Mouse (Mus musculus): ENCODE measurements around the gene Trim33. TPM values are rescaled to one million over a fixed set of nuclear protein-coding genes. Genes with fewer than 3 reads are reported as not detected.

Trim33 gene
- polyA plus RNA-seq (2014; fragmentation: Illumina TruSeq; extraction: RNeasy Lipid Tissue Mini Kit (QIAGEN cat#74804)), result 148 TPM

GRCm38 (mm10) chr3:103279182-103280149, at the start of gene Trim33:
Gene Trim33 (plus strand): TSS chr3:103279293.

Other genes with a start within 250 kb of the Trim33 start
- gene Nras, start 221.0 kb upstream of the Trim33 start, polyA plus RNA-seq (2014; fragmentation: Illumina TruSeq; extraction: RNeasy Lipid Tissue Mini Kit (QIAGEN cat#74804)), result 78.1 TPM
- not detected for gene Ampd1, start 205.3 kb upstream of the Trim33 start, polyA plus RNA-seq (2014; fragmentation: Illumina TruSeq; extraction: RNeasy Lipid Tissue Mini Kit (QIAGEN cat#74804))
- gene Dennd2c, start 176.7 kb upstream of the Trim33 start, polyA plus RNA-seq (2014; fragmentation: Illumina TruSeq; extraction: RNeasy Lipid Tissue Mini Kit (QIAGEN cat#74804)), result 7.1 TPM
- 119 TPM for gene Bcas2, start 107.6 kb upstream of the Trim33 start, polyA plus RNA-seq (2014; fragmentation: Illumina TruSeq; extraction: RNeasy Lipid Tissue Mini Kit (QIAGEN cat#74804))

All from ovary, adult 10 weeks (tissue).